Mouse (Mus musculus) C2C12 (cell line): Measurements from ENCODE around the gene Slc22a7. TPM values are rescaled to one million over a fixed set of nuclear protein-coding genes. Genes with fewer than 3 reads are reported as not detected.

ENCODE experiments used
- H3K27me3 ChIP-seq: one replicate; pipeline ENCODE4 v1.6.1; 2011; ENCODE audit not compliant: control insufficient read depth, insufficient read depth, insufficient read length
- H3K36me3 ChIP-seq: one replicate; pipeline ENCODE4 v1.6.1; 2011; ENCODE audit not compliant: control insufficient read depth, insufficient read depth
- H3K4me3 ChIP-seq: one replicate; pipeline ENCODE4 v1.5.1; 2011; ENCODE audit warnings: mild to moderate bottlenecking, control low read depth; ENCODE audit not compliant: poor library complexity, insufficient read depth, severe bottlenecking
- H3K79me2 ChIP-seq: one replicate; pipeline ENCODE4 v1.6.1; 2011; ENCODE audit not compliant: control insufficient read depth, insufficient read depth
- H3K79me3 ChIP-seq: one replicate; pipeline ENCODE4 v1.6.1; 2011; ENCODE audit warnings: low read depth, control low read depth
- H3ac ChIP-seq: one replicate; pipeline ENCODE3; 2011; ENCODE audit warnings: low read depth; ENCODE audit not compliant: control insufficient read depth, insufficient read length
- CEBPB ChIP-seq: IDR thresholded peaks from one replicate; pipeline ENCODE4 v1.6.1; 2011; ENCODE audit warnings: low read depth, mild to moderate bottlenecking, control low read depth, moderate library complexity
- CTCF ChIP-seq: IDR thresholded peaks from one replicate; pipeline ENCODE4 v1.5.1; 2011; ENCODE audit not compliant: control insufficient read depth, insufficient read depth, insufficient read length
- FOSL1 ChIP-seq: IDR thresholded peaks from one replicate; pipeline ENCODE4 v1.8.0; 2011; ENCODE audit warnings: mild to moderate bottlenecking, low read length; ENCODE audit not compliant: poor library complexity, insufficient read depth, severe bottlenecking
- MAX ChIP-seq: IDR thresholded peaks from one replicate; pipeline ENCODE4 v1.6.1; 2011; ENCODE audit warnings: mild to moderate bottlenecking, control low read depth
- MYOD1 ChIP-seq: IDR thresholded peaks from one replicate; pipeline ENCODE4 v1.6.1; 2011; ENCODE audit warnings: low read depth; ENCODE audit not compliant: control insufficient read depth, insufficient read length
- MYOG ChIP-seq: IDR thresholded peaks from one replicate; pipeline ENCODE4 v1.6.1; 2011; ENCODE audit not compliant: control insufficient read depth, insufficient read length; ENCODE audit errors: extremely low read depth
- USF1 ChIP-seq: IDR thresholded peaks from one replicate; pipeline ENCODE4 v1.6.1; 2011; ENCODE audit warnings: low read depth, mild to moderate bottlenecking, control low read depth, moderate library complexity
- long read RNA-seq, 2 experiments: library from polyadenylated mRNA; unstranded; transcript quantifications; one replicate each; pipeline ENCODE4 v2.0.0; 2019 to 2020
- polyA plus RNA-seq: library from polyadenylated mRNA; unstranded; fragments of >200 nt; fragmentation: generic; extraction: Trizol; gene quantifications from one replicate; pipeline ENCODE4 v1.2.1, GENCODE M21; 2012; ENCODE audit warnings: missing spikeins

The Slc22a7 gene
- not detected for polyA plus RNA-seq
- long read RNA-seq, experiment 1, result 0 reads
- long read RNA-seq, experiment 2, result 0 reads

GRCm38 (mm10) chr17:46438298-46438873 lies at the start of gene Slc22a7:
Gene Slc22a7 (minus strand): TSS chr17:46438457.
- H3K36me3 ChIP-seq, result no peaks in the 10 kb centered on the region
- peaks cover 32% of the 10 kb centered on the region for H3K27me3 ChIP-seq
- no peaks in the 10 kb centered on the region for H3K79me2 ChIP-seq
- TF ChIP-seq MYOD1 (no peak), MYOG (no peak), CTCF (no peak), MAX (no peak), CEBPB (no peak), FOSL1 (no peak), USF1 (no peak)
- no peak within 1 kb of the TSS for H3ac ChIP-seq
- no peak within 1 kb of the TSS for H3K4me3 ChIP-seq
- no peaks in the 10 kb centered on the region for H3K79me3 ChIP-seq

DNA sequence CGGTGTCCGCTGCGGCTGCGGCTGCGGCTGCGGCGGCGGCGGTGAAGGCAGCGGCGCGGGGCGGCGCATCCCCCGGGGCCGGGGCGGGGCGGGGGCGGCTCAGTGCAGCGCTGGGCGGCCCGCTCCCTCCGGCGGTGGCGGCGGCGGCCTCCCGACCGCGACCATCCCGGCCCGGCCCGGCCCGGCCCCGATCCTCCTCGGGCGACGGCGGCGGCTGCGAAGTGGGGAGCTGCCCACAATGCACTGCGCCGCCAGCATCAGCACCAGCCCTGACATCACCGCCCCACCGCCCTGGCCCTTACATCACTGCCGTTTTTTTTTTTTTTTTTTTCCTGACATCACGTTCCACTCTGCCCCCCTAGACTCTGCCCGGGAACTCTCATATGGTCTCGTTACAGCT lies 49.2 kb upstream of the Slc22a7 start, which contains the start of gene Ttbk1:
Ttbk1 (minus strand) TSS at position 245 of the 400 bp plus-strand sequence.
- Histone ChIP-seq H3K27me3 (peaks cover 67% of the 10 kb centered on the region), H3K4me3 (no peak within 1 kb of the TSS)
- TF ChIP-seq FOSL1, result no peak
- TF ChIP-seq MYOD1, result no peak
- TF ChIP-seq CEBPB, result no peak
- TF ChIP-seq USF1, result no peak
- TF ChIP-seq MAX, result no peak
- no peak for TF ChIP-seq CTCF
- no peak for TF ChIP-seq MYOG

DNA sequence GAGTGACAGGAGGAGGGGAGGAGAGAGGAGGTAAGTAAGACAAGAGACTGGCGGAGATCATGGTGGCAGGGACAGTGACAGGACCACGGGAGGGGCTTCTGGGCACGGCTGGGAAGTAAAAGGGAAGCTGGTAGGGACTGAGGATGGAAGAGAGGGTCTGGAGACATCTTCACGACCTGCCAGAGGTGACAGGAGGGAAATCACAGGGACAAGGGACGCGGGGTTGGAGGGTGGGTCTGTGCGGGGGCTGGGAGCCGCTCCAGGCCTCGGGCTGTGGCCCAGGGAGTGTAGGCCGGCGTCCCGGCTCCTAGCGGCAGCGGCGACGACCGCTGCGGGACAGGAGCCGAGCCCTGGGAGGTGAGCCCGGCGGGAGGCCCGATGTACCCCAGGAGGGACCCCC lies 48.7 kb upstream of the Slc22a7 start:
- H3ac ChIP-seq, result no peak overlapping the region
- H3K79me2 ChIP-seq, result no peaks in the 10 kb centered on the region
- H3K27me3 ChIP-seq, result peaks cover 68% of the 10 kb centered on the region
- H3K36me3 ChIP-seq, result no peaks in the 10 kb centered on the region
- no peak for TF ChIP-seq MAX
- no peak for TF ChIP-seq CTCF
- no peak overlapping the region for H3K4me3 ChIP-seq
- H3K79me3 ChIP-seq, result no peaks in the 10 kb centered on the region

More for the DNA sequence above, 49.2 kb upstream of the Slc22a7 start, which contains the start of gene Ttbk1:
- H3ac ChIP-seq, result no peak within 1 kb of the TSS
- no peaks in the 10 kb centered on the region for H3K79me2 ChIP-seq
- H3K79me3 ChIP-seq, result no peaks in the 10 kb centered on the region
- no peaks in the 10 kb centered on the region for H3K36me3 ChIP-seq

DNA sequence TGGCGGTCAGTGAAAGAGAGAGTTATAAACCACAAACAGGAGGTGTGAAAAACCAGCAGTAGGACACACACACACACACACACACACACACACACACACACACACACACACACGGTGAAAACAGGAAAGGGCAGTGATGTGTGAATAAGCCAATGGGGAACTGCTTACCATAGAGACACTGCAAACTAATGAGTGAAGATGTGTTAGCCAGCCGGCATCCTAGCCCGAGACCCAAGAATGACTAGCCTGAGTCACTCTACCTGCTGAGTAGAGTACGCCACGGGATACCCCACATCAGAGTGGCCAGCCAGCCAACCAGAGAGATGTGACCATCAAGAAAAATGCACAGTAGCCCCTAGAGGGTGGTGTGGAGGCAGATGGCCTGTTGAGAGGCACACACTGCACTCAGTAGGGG lies 46.2 kb upstream of the Slc22a7 start:
- TF ChIP-seq USF1 (no peak), CTCF (no peak), MAX (no peak), MYOG (no peak), MYOD1 (no peak), CEBPB (no peak), FOSL1 (no peak)
- H3K79me2 ChIP-seq, result no peaks in the 10 kb centered on the region
- H3K27me3 ChIP-seq, result peaks cover 74% of the 10 kb centered on the region

GRCm38 (mm10) chr17:46484021-46484431 lies 45.8 kb upstream of the Slc22a7 start:
- TF ChIP-seq MYOD1 (no peak), USF1 (no peak), FOSL1 (no peak), MYOG (no peak), MAX (no peak), CEBPB (no peak), CTCF (no peak)
- no peak overlapping the region for H3ac ChIP-seq
- no peaks in the 10 kb centered on the region for H3K79me2 ChIP-seq
- no peaks in the 10 kb centered on the region for H3K36me3 ChIP-seq
- H3K4me3 ChIP-seq, result no peak overlapping the region
- no peaks in the 10 kb centered on the region for H3K79me3 ChIP-seq
- peaks cover 78% of the 10 kb centered on the region for H3K27me3 ChIP-seq

More for the DNA sequence above, 46.2 kb upstream of the Slc22a7 start:
- Histone ChIP-seq H3ac (no peak overlapping the region), H3K79me3 (no peaks in the 10 kb centered on the region), H3K36me3 (no peaks in the 10 kb centered on the region), H3K4me3 (no peak overlapping the region)

DNA sequence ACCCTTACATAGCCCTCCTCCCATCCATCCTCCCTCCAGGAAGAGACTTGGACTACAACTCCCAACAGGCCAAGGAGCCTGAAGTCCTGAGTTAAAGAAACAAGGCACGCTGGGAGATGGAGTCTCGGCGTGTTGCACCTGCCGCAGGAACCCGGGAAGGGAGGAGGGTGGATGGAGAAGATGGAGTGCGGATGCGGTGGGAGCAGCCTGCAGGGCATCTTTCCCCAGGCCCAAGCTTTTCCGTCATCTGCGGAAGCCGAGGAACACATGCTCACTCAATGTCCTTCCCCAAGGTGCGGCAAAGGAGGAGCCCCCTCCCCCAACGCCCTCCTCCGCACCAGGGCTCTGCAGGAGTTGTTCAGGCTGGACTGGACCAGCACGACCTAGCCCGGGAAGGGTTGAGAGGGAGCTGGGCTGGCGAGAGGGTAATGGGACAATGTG lies 45.3 kb upstream of the Slc22a7 start:
- Histone ChIP-seq H3K79me2 (no peaks in the 10 kb centered on the region), H3K79me3 (no peaks in the 10 kb centered on the region), H3K27me3 (peaks cover 83% of the 10 kb centered on the region), H3K4me3 (no peak overlapping the region), H3ac (no peak overlapping the region), H3K36me3 (no peaks in the 10 kb centered on the region)
- no peak for TF ChIP-seq MAX
- no peak for TF ChIP-seq CEBPB
- no peak for TF ChIP-seq MYOG
- no peak for TF ChIP-seq CTCF
- no peak for TF ChIP-seq USF1
- TF ChIP-seq FOSL1, result no peak
- no peak for TF ChIP-seq MYOD1
